In genomic region chr12:4914441-4914840, GRCm38 (mm10) we compare ENCODE assay signal across 20 mouse cellular contexts. TPM values are rescaled to one million over a fixed set of nuclear protein-coding genes. Genes with fewer than 3 reads are reported as not detected.
DNase-seq lines count a peak whose midpoint lies in the region; TF ChIP-seq lines count a peak whose summit lies in the region.
"Had no signal": no experiment of that assay in that cellular context is flagged by ENCODE, and none has a peak within 500 bp of the region (broad histone marks: within the 10 kb centered on the region; RNA-seq: fewer than 3 reads in every experiment).

No protein-coding gene starts in this region.

- in situ Hi-C loops in ES-E14 (cut with MboI; ENCODE audit: low sequenced_read_pairs in 2 of 2, unreplicated experiment in 2 of 2): no loop called here

- TF ChIP-seq CTCF in ES-Bruce4 (IDR thresholded peaks at IDR 0.05; ENCODE audit: low read depth, low read length): no peak

- no peaks in the 10 kb centered on the region for H3K4me1 ChIP-seq in ES-Bruce4 (ENCODE audit: control insufficient read depth, insufficient read depth, low read length)
- H3K4me1 ChIP-seq in ES-E14 (ENCODE audit: control insufficient read depth in 2 of 2, insufficient read depth in 2 of 2, low read length in 2 of 2, poor library complexity in 1 of 2): peaks cover 4 to 8% of the 10 kb centered on the region in 2 experiments; a peak in 3 of 4 replicates

- TF ChIP-seq POLR2A in ES-Bruce4 (IDR thresholded peaks at IDR 0.05; ENCODE audit: insufficient read depth, low read length): no peak

- H3K4me3 ChIP-seq in ES-Bruce4 (ENCODE audit: low read depth, low read length): no peak overlapping the region
- H3K4me3 ChIP-seq in ES-E14 (ENCODE audit: insufficient read depth in 1 of 2, low read depth in 1 of 2, low read length in 2 of 2, poor library complexity in 1 of 2, severe bottlenecking in 1 of 2): no peak overlapping the region
- H3K4me3 ChIP-seq: embryonic facial prominence, embryonic 10.5 days; embryonic facial prominence, embryonic 12.5 days; forebrain, embryonic 13.5 days; forebrain, embryonic 15.5 days had no signal

- no peak overlapping the region for H3K9ac ChIP-seq in ES-Bruce4 (ENCODE audit: low read depth, poor library complexity, severe bottlenecking)
- no peak overlapping the region for H3K9ac ChIP-seq in ES-E14 (ENCODE audit: insufficient read depth, low read depth, low read length, poor library complexity, severe bottlenecking)
- H3K9ac ChIP-seq: embryonic facial prominence, embryonic 12.5 days; forebrain, embryonic 13.5 days; forebrain, embryonic 15.5 days; forebrain, postnatal 0 days had no signal

- no peak for DNase-seq in ES-E14 (ENCODE audit: low read depth, low spot score)
- DNase-seq in ZHBTc4 (ENCODE audit: low read depth, low spot score): peak; percentile 59
- no peak for DNase-seq in ovary, postnatal 14 days (ENCODE audit: low spot score)
- DNase-seq in natural killer cell, adult 2 months (ENCODE audit: low spot score in 2 of 2): no peak
- DNase-seq in kidney, postnatal 14 days: no peak
- DNase-seq: adrenal gland, postnatal 10 days; adrenal gland, postnatal 25 days; B cell, adult 2 months; cerebellum, adult 11 months; cerebellum, adult 18-20 months; cerebellum, adult 8-10 months; cerebellum, adult 9-11 months; cerebellum, postnatal 14 days; forebrain, postnatal 0 days had no signal

- H3K27me3 ChIP-seq in ES-Bruce4 (ENCODE audit: control insufficient read depth, insufficient read depth, low read length, poor library complexity, severe bottlenecking): no peaks in the 10 kb centered on the region
- H3K27me3 ChIP-seq: CH12.LX; embryonic facial prominence, embryonic 12.5 days; forebrain, embryonic 13.5 days; forebrain, embryonic 15.5 days had no signal

- peak overlapping the region; percentile 69 for H3K27ac ChIP-seq in ES-Bruce4 (ENCODE audit: insufficient read depth, low read length)
- H3K27ac ChIP-seq in ES-E14 (ENCODE audit: insufficient read depth, low read depth, low read length, poor library complexity, severe bottlenecking): peak overlapping the region; percentile 60; the same call in 1 of the 2 replicates
- H3K27ac ChIP-seq: embryonic facial prominence, embryonic 10.5 days; embryonic facial prominence, embryonic 12.5 days; forebrain, embryonic 13.5 days; forebrain, embryonic 15.5 days had no signal

- no peaks in the 10 kb centered on the region for H3K36me3 ChIP-seq in ES-Bruce4 (ENCODE audit: control insufficient read depth, insufficient read depth, low read length, poor library complexity, severe bottlenecking)
- no peaks in the 10 kb centered on the region for H3K36me3 ChIP-seq in ES-E14 (ENCODE audit: control insufficient read depth, insufficient read depth, low read length, poor library complexity, severe bottlenecking)
- H3K36me3 ChIP-seq: embryonic facial prominence, embryonic 10.5 days; embryonic facial prominence, embryonic 12.5 days; forebrain, embryonic 15.5 days had no signal

- H3K9me3 ChIP-seq in ES-Bruce4 (replicated peaks; ENCODE audit: control insufficient read depth, insufficient read depth, low read length, poor library complexity, severe bottlenecking): no peaks in the 10 kb centered on the region
- no peaks in the 10 kb centered on the region for H3K9me3 ChIP-seq in ES-E14 (ENCODE audit: control insufficient read depth, insufficient read depth, low read depth, low read length)
- H3K9me3 ChIP-seq: embryonic facial prominence, embryonic 10.5 days; embryonic facial prominence, embryonic 12.5 days; forebrain, embryonic 13.5 days; forebrain, embryonic 15.5 days had no signal

- TF ChIP-seq EP300 in ES-Bruce4 (IDR thresholded peaks at IDR 0.05; ENCODE audit: insufficient read depth, low read depth, low read length): no peak

TF ChIP-seq in ES-E14, 5 proteins besides CTCF, POLR2A, EP300 and RAD21:
- TF ChIP-seq MAFK (IDR thresholded peaks at IDR 0.05; ENCODE audit: insufficient read depth, low read depth, low read length) (no peak), ZC3H11A (IDR thresholded peaks at IDR 0.05; ENCODE audit: borderline replicate concordance, low read depth, low read length) (no peak), ZNF384 (IDR thresholded peaks at IDR 0.05; ENCODE audit: low read depth, low read length) (no peak)

RNA-seq across cellular contexts. Expression of gene Atad2b, which starts 2.7 kb away (rescaled TPM):
- polyA plus RNA-seq in ES-Bruce4 (2011; ENCODE audit: insufficient read depth, insufficient read length, low read depth, missing spikeins): 28.7 and 34.1 TPM in 2 replicates
- total RNA-seq in ES-E14 (2012; rRNA removed): 16.8 and 22.4 TPM in 2 replicates

RNA-seq across cellular contexts. Expression of gene Ubxn2a, which starts 6.9 kb away (rescaled TPM):
- 50.3 and 69.4 TPM in 2 replicates for polyA plus RNA-seq in ES-Bruce4 (2011; ENCODE audit: insufficient read depth, insufficient read length, low read depth, missing spikeins)
- total RNA-seq in ES-E14 (2012; rRNA removed): 67.8 and 93.7 TPM in 2 replicates

RNA-seq across cellular contexts. Expression of gene Mfsd2b, which starts 40.3 kb away (rescaled TPM):
- polyA plus RNA-seq in ES-Bruce4 (2011; ENCODE audit: insufficient read depth, insufficient read length, low read depth, missing spikeins): 2.2 and 3.1 TPM in 2 replicates
- total RNA-seq in ES-E14 (2012; rRNA removed): 2.4 and 3.2 TPM in 2 replicates
